Mouse (Mus musculus) cerebellum, adult 8-10 months (tissue): ENCODE results near the gene Smad5.

Experiments
- DNase-seq: peaks from one replicate; pipeline ENCODE4 v3.0.0; 2022

Smad5 gene

DNA sequence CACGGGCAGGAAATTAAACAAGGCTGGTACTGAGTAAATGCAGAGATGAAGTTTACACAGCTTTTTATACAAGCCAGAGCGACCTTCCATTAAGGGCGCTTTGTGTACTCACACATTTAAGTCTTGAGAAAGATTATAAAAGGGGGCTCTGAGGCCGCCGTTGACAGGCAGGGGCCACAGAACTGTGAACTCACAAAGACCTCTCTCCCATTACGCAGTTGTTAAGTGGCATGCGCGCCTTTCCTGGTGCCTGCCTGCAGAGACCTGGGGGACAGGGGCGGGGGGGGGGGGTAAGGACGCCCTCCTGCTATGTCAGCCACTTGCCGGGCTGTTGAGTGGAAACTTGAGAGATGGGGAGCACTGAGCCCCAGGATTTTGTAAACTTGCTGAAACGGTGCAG, 54.4 kb downstream of the Smad5 start:
- no peak for DNase-seq

DNA sequence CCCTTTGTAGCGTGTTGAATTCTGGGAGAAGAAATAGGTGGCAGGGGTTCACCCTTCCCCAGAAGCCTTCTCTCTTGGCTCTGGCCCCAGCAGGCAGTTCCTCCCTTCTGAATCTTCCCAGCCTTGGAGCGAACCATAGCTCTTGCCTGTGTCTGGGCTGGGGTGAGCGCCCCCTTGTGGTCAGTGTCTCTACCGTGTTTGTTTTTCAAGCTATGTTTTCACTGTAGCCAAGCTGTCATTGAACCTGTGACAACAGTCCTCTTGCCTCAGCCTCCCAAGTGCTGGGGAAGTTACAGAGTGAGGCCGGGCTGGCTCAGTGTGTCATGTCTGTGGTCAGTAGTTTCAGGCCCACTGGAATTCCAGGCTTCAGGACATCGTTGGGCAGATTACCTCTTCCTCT, 55.7 kb downstream of the Smad5 start:
- DNase-seq = peak; percentile 69

DNA sequence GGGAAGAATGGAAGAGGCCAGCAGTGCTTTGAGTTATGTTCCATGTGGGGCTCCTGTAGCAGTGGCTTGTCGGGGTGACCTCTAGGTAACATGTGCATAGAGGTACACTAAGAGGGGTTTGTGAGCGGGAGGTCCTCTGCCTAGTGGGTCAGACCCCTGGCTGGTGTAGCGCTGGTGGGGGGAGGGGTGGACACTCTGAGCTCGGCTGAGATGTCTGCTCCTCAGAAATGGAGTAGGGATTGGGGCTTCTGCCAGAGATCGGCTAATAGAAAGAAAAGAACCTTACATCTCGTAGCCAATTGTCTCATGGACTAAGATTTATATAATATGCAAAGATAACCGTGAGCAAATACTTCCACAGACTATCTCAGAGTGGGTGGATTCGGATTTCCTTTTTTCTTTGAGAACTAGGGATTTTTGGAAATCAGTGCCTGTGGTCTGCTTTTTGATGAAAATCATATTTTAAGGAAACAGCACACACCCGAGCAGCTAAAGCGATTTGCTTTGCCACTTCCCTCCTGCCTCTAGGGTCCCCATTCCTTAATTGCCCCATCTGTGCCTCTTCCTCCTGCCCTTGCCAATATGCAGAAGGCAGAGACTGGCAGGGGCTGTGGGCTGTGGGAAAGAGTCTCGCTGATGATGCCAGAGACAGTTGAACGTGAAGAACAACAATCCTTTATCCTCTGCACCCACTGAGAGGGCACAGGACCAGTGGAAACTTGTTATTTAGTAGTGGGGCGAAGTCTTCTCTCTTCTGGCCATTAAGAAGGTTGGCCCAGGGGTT, 59.8 kb downstream of the Smad5 start:
- no peak for DNase-seq

DNA sequence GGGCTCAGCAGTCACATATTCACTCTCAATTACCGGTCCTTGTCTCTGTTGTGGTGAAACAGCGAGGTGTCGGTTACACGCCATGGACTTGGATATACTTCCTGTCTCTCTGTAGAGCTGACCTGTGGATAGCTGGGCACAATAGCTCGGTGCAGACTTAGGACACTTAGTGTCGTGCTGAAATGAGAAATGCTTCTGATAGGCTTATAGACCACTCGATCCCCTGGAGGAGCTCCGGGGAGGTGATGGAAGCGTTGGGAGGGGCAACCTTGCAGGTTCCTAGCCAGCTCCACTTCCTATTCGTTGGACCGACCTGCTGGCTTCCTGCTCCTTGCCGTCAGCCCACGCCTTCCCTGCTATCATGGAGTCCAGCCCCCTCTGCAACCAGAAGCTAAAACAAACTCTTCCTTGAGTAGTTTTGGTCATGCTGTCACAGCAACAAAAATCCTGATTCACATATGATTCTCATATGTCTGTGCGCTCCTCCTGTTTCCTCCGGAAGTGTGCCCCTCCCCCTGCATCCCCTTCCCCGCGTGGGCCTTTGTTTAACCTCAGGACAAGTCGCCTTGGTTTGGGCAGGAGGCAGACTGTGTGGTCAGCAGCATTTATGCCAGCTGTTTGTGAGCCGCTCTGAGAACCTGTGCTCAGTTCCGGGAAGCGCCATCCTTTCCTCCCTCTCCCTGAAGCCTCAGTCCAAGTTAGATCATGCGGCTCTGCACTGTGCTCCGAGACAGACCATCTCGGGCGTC, 62.6 kb downstream of the Smad5 start:
- DNase-seq = no peak

DNA sequence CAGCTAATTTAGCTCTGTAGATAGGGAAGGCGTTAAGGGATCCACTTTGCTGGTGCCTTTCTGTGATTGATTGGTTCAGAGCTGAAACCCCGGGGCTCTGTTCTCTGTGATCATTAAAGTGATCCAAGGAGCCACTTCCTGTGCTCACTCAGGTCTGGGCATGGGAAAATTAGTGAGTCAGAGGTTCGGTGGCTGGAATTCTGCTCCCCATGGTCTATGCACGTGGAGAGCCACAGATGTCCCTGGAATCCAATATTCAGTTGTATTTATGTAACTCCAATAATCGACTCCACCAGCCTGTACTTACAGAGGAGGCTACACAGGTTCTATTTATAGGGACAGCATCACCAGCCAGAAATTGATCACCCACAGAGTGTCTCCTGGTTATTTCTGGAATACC, 63.4 kb downstream of the Smad5 start:
- DNase-seq = no peak

DNA sequence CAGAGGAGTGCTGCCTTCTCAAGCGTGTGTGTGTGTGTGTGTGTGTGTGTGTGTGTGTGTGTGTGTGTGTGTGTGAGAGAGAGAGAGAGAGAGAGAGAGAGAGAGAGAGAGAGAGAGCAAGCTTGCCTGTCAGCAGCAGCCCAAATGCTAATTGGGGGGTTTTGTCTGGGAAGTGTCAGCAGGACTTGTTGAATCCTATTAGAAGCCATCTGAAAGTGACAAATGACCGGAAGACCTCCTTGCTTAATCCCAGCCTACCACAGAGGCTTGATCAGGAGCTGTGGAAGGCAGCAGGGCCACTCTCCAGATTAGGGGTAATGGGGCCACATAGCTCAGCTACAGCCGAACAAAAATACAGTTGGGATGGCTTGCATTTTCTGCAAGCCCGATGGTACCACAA, 66.6 kb downstream of the Smad5 start:
- DNase-seq = no peak

DNA sequence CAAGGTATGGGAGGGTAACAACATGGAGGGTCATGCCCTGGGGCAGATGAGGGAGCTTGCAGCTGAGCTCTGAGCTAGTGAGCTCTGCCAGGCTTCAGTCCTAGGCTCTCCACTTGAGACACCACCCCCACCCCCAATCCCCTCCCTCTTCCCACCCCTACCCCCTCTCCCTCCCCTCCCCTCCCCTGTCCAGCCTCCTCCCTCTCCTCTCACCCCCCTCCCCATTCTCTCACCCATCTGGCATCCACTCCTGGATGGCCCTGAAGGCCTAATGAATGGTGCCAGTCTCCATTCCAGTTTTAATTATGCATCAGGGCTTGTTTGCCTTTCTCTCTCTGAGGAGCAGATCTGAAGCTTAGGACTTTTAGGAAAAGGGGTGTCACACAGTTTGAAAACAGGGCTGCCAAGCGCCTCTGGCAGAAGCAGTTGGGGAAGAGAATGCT, 67.3 kb downstream of the Smad5 start:
- DNase-seq = no peak

DNA sequence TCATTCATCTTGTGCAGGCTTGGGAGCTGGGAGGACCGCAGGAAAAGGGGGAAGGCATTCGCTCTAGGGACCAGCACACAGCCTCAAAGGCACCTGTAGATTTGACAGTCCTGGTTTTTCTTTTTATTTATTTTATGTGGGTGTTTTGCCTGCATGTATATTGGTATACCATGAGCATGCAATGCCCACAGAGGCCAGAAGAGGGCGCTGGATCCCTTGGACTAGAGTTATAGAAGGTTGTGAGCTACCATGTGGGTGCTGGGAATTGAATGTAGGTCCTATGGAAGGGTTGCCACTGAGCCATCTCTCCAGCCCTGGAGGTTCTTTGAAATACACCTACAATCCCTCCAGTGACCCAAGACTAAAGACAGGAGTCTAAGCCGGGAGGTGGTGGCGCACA, 68.0 kb downstream of the Smad5 start:
- DNase-seq = no peak

DNA sequence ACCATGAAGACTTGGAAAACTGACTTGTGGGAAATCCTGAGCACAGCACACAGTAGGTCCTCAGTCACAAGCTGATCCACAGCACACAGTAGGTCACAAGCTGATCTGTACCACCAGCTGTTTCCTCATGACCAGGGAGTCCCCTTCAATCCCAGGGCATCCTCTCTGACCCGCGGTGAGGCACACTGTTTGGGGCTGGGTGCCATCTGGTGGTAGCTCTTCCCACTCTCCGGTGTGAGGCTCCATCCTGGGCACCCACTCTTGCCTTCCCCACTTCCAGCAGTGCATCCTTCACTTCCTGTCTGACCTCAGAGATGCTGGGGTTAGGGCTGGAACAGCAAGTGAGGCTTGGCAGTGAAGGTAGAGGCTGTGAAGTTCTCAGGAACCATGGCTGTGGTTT, 69.8 kb downstream of the Smad5 start:
- DNase-seq = no peak

DNA sequence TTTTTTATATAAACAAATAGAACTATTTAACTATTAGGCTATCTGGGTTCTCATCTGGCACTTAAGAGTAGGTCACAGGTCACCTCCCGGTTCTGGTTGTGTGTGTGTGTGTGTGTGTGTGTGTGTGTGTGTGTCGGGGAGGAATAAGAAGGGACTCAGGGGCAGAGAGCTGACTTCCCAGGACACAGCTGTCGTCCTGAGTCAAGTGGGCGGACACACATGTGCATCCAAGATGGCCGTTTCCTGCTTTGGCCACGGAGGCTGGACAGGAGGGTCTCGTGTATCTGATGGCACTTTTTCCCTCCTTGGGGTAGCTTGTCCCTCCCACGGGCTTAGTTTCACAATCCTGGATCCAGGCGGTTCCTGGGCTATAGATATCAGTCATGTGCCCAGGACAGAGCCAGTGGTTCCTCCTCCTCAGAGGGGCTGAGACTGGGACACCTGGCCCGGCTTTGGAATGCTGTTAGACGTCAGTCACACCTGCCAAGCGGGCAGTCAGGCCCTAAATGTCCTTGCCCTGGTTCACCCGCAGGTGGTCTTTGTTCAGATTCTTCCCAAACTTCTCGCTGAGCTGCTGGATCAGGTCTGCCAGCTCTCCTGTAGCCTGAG, 70.6 kb downstream of the Smad5 start:
- DNase-seq = no peak

DNA sequence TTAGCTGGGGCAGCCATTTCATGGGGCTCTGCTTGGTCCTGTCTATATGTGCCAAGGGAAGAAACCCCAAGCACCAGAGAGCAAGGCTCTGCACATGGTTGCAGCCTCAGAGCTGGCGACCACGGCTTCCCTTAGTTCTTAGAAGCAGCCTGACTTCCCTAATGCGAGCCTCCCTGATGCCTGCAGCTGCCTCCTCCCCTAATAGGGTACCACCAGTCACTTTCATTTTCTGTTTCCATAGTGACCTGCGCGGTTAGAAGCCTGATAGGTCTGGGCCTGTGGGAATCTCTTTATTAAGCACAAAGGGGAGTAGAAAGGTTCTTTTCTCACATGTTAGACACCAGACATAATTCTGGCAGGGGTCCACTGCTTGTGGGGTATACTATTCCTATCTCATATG, 71.5 kb downstream of the Smad5 start:
- DNase-seq = no peak

DNA sequence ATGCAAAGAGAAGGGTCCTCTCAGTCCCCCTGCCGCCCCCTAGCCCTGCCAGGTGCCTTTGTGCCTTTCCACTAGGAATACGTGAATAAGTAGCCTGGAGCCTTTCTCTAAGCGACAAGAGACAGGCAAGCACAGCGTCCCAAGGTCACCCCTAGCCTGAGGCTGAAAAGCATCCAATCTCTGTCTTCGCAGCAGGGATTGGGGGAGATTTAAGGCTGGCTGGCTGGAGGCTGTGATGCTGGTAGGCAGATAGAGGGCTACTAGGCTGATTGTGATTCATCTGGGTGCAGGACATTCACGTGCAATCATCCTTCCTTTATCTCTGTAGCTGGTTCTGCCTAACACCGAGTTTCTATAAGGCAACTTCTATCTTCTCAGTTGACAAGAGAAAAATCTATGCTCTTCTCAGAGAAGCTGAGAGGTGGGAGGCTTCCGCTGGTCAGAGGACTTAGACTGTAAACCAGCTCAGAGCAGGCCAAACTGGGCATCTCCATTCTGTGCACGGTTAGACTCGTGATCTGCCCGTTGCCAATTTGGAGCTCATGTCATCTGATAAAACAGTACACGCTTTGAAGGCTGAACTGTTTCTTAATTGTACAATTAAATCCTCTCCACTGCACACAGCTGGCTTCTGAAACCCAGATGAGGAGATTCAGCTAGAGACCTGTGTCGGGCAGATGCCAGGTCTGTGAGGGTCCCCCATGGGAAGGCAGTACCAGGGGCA, 78.1 kb downstream of the Smad5 start:
- DNase-seq = no peak

DNA sequence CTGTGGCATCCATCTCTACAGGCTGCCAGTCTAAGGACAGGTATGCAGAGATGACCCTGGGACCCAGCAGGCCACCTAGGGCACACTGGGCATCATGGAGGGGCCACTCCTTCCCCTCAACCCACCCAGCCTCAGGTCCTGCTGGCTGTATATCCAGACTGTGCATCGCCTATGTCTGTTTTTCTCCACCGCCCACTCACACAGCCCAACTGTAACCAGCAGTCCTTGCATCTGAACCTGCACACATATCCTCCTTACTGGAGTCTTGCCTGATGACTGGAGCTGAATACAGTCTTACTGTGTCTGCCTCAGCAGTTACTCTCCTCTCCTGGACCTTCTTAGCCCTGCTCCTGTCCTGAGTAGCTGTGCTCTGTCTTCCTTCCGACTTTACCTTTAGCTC, 78.9 kb downstream of the Smad5 start:
- no peak for DNase-seq

DNA sequence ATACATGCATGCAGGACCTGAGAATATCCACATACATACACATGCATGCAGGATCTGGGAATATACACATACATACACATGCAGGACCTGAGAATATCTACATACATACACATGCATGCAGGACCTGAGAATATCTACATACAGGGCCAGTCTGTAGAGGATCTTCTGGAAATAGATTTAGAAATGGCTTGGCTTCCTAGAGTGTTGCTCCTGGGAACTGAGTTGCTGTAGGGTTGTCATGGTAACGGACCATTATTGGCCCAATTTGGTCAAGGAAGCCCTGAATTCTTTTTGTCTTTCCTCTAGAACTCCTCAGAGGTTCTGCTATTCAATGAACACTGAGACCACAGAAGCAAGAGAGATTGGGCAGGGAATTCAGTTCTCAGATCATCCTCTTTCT, 79.8 kb downstream of the Smad5 start:
- no peak for DNase-seq

DNA sequence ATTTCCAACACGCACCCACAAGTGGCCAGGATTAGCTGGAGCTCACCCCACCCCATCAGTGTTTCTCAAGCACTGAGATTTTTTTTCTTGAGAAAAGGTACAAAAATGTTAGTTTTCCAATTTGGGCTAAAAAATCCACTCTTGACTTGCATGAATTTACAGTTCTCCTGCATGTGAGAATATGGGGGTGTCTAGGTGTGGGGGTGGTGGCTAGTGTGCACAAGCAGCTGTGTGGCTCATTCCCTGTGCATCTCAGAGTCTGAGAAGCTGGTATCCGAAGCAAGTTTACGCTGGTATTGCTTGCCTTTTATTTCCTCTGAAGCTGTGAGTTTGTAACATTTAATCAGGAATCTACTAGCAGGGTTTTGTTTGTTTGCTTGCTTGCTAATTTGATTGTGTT, 87.9 kb downstream of the Smad5 start:
- DNase-seq = no peak
